Mouse (Mus musculus) lung, embryonic 14.5 days (tissue): ENCODE measurements around the gene 1600012H06Rik. TPM values are rescaled to one million over a fixed set of nuclear protein-coding genes. Genes with fewer than 3 reads are reported as not detected.
A peak's percentile ranks its signal among the peaks of the same experiment; 100 is the strongest.
"Not testable (repeated sequence)": the region's sequence is repeated elsewhere in the genome, so short reads cannot be mapped to it uniquely, and the experiment has no call there.

Experiments
- ATAC-seq: fragments of 200-750 bp; cut with Nextera tagmentation; 2 replicates; pipeline ENCODE4 v1.8.0; 2017; ENCODE audit warnings: mild to moderate bottlenecking, moderate TSS enrichment, moderate library complexity; ENCODE audit not compliant: insufficient read depth
- DNase-seq: peaks from one replicate; pipeline ENCODE4 v3.0.0-alpha.2; 2015
- H3K27ac ChIP-seq: fragments of 300-500 bp; sonication (generic); 2 replicates; pipeline ENCODE4 v1.5.1; 2014; ENCODE audit warnings: low read depth, mild to moderate bottlenecking, moderate library complexity
- H3K27me3 ChIP-seq: fragments of 300-500 bp; sonication (generic); 2 replicates; pipeline ENCODE4 v1.6.1; 2014; ENCODE audit warnings: low read length, control low read depth; ENCODE audit not compliant: insufficient read depth
- H3K36me3 ChIP-seq: fragments of 300-500 bp; sonication (generic); 2 replicates; pipeline ENCODE4 v1.6.1; 2014; ENCODE audit warnings: control low read depth; ENCODE audit not compliant: insufficient read depth
- H3K4me1 ChIP-seq: fragments of 300-500 bp; sonication (generic); 2 replicates; pipeline ENCODE4 v1.6.1; 2014; ENCODE audit warnings: antibody characterized with exemption, control low read depth; ENCODE audit not compliant: insufficient read depth
- H3K4me2 ChIP-seq: fragments of 300-500 bp; sonication (generic); 2 replicates; pipeline ENCODE4 v1.6.1; 2014; ENCODE audit warnings: mild to moderate bottlenecking
- H3K4me3 ChIP-seq: fragments of 300-500 bp; sonication (generic); 2 replicates; pipeline ENCODE4 v1.5.1; 2014; ENCODE audit warnings: low read depth, low read length
- H3K9ac ChIP-seq: fragments of 300-500 bp; sonication (generic); 2 replicates; pipeline ENCODE4 v1.6.1; 2014
- H3K9me3 ChIP-seq: fragments of 300-500 bp; sonication (generic); 2 replicates; pipeline ENCODE4 v1.6.1; 2016; ENCODE audit warnings: low read depth, low read length, control low read depth
- CTCF ChIP-seq: IDR thresholded peaks from 2 replicates; pipeline ENCODE4 v1.5.1; 2016; ENCODE audit warnings: antibody characterized with exemption, low read depth
- WGBS: fragments of 180-500 bp; shearing (Covaris S2); extraction: QIAGEN DNeasy Blood & Tissue Kit; methylation state at CpG from one replicate; pipeline ENCODE4 v1.1.7; 2014; 5-methylcytosine and 5-hydroxymethylcytosine counted together
- polyA plus RNA-seq: library from polyadenylated mRNA; unstranded; fragments of >200 nt; fragmentation: Nextera tagmentation; extraction: Ambion mirVana; gene quantifications from 2 replicates; pipeline ENCODE4 v1.2.1, GENCODE M21; 2014

The 1600012H06Rik gene
- polyA plus RNA-seq, result 31.0 and 32.8 TPM in 2 replicates

DNA sequence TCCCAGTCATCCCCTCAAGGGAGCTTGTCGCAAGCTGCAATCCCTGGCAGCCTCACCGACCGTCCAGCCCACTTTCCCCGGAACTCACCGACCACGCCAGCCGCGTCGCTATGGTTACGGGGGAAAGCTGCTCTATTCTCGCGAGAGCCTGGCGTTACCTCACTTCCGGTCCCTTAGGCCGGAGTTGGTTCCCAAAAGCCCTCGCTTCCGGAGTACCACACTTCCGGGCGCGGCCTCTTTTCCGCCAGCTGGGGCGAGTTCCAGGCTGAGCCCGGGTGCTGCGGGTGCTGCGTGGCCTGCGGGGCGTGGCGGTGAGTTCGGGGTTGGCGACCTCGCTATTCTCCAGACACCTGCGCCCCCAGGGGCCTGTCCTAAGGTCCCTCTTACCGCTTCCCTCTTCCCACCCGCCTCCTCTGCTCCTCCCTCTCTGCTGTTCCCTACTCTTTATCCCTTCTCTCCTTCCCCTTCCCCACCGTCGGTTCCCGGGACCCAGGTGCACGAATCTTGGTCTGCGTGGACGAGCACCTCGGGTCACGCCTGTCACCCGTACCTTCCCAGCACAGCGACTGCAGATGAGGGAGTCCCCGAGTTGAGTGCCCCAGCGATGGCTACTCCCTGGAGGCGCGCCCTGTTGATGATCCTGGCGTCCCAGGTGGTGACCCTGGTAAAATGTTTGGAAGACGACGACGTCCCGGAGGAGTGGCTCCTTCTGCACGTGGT lies at the start of gene 1600012H06Rik, which contains the start of gene Wdr27:
Gene 1600012H06Rik (plus strand): TSS at position 176 of the 720 bp plus-strand sequence.
Gene Wdr27 (minus strand): TSS at position 150 of the 720 bp plus-strand sequence.
- Histone ChIP-seq H3K27me3 (no peaks in the 10 kb centered on the region), H3K27ac (peak within 1 kb of the TSS; percentile 78), H3K9ac (peak within 1 kb of the TSS; percentile 62), H3K4me2 (peak within 1 kb of the TSS; percentile 88), H3K4me1 (no peaks in the 10 kb centered on the region), H3K4me3 (peak within 1 kb of the TSS; percentile 54), H3K36me3 (peaks cover 27% of the 10 kb centered on the region), H3K9me3 (no peaks in the 10 kb centered on the region)
- ATAC-seq (peak; percentile 98), DNase-seq (peak; percentile 100)
- WGBS, result under 1% methylated on average over 54 of the region's 54 CpGs
- TF ChIP-seq CTCF, result no peak

DNA sequence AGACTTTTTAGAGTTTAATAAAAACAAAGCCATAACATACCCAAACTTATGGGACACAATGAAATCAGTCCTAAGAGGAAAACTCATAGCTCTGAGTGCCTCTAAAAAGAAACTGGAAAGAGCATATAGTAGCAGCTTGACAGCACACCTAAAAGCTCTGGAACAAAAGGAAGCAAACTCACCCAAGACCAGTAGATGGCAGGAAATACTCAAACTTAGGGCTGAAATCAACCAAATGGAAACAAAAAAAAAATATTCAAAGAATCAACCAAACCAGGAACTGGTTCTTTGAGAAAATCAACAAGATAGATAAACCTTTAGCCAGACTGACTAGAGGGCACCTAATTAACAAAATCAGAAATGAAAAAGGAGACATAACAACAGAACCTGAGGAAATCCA lies 47.9 kb upstream of the 1600012H06Rik start:
- not testable (repeated sequence) for H3K4me2 ChIP-seq, H3K36me3 ChIP-seq, DNase-seq, H3K4me3 ChIP-seq, H3K27ac ChIP-seq, H3K9ac ChIP-seq, H3K4me1 ChIP-seq, ATAC-seq, H3K9me3 ChIP-seq, H3K27me3 ChIP-seq

DNA sequence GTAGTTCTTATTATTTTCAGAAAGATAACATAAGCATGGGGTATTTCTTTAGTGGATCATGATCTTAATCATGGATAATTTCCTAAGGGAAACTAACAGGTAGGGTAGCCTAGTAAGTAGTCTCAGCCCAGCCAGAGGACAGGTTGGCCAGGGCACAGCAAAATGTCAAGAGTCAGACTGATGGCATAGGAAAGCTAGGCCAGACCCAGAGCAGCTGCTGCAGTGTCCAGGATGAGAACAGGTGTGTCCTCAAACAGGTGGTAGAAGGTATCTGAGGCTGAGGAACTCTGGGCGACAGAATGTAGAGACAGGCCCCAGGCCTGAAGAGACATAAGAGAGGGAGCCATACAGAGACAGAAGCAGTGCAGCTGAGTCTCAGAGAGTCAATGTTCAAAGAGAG lies 44.0 kb upstream of the 1600012H06Rik start:
- no peaks in the 10 kb centered on the region for H3K4me1 ChIP-seq
- H3K36me3 ChIP-seq, result no peaks in the 10 kb centered on the region
- TF ChIP-seq CTCF, result no peak
- no peak for ATAC-seq
- no peaks in the 10 kb centered on the region for H3K9me3 ChIP-seq
- no peak overlapping the region for H3K9ac ChIP-seq
- H3K4me3 ChIP-seq, result no peak overlapping the region
- H3K27me3 ChIP-seq, result no peaks in the 10 kb centered on the region
- H3K27ac ChIP-seq, result no peak overlapping the region
- no peak overlapping the region for H3K4me2 ChIP-seq
- WGBS, result 65% methylated on average over 1 of the region's 1 CpGs
- no peak for DNase-seq

DNA sequence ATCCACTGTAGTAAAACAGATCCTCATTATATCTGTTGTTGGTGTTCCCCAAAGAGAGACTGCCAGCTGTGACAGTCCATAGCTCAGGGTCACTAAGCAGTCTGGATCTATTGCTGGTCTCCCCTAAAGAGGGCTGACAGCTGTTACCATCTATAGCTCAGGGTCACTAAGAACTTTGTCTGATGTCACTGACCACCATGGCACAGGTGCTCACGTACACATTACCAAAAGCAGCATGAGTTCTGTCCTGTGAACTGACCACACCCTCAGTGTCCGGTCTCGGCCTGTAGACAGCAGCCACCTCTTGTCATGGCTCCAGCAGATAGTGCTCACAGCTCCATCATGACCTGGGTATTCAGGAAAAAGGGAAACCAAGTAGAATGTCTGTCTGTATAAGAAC lies 39.8 kb upstream of the 1600012H06Rik start:
- Histone ChIP-seq H3K9me3 (no peaks in the 10 kb centered on the region), H3K9ac (no peak overlapping the region), H3K4me1 (no peaks in the 10 kb centered on the region), H3K27me3 (no peaks in the 10 kb centered on the region), H3K36me3 (no peaks in the 10 kb centered on the region), H3K4me3 (no peak overlapping the region), H3K4me2 (no peak overlapping the region), H3K27ac (no peak overlapping the region)
- no peak for DNase-seq
- no peak for TF ChIP-seq CTCF
- ATAC-seq, result no peak
- 82% methylated on average over 3 of the region's 3 CpGs for WGBS

DNA sequence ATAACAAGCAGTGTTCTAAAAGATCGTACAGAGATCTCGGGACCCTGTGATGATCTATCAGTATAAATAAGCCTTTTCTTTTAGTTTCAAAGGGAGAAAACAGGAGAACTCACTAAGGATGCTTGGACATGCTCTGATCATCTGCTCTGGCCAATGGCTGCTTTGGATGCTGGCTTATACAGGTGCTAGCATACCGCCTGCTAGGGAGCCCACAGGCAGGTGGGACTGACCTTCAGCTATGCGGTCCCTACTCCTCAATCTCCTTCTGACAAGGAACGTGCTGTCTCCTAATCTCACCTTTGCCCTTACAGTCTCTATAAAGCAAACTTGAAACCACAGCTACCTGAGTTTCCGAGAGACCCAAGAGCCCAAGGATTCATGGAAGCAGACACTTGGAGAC lies 38.8 kb upstream of the 1600012H06Rik start:
- TF ChIP-seq CTCF, result no peak
- Histone ChIP-seq H3K27me3 (no peaks in the 10 kb centered on the region), H3K4me2 (no peak overlapping the region), H3K4me1 (no peaks in the 10 kb centered on the region), H3K4me3 (no peak overlapping the region), H3K9me3 (no peaks in the 10 kb centered on the region), H3K9ac (no peak overlapping the region), H3K36me3 (no peaks in the 10 kb centered on the region), H3K27ac (no peak overlapping the region)
- 80% methylated on average over 6 of the region's 6 CpGs for WGBS
- ATAC-seq (no peak), DNase-seq (no peak)

DNA sequence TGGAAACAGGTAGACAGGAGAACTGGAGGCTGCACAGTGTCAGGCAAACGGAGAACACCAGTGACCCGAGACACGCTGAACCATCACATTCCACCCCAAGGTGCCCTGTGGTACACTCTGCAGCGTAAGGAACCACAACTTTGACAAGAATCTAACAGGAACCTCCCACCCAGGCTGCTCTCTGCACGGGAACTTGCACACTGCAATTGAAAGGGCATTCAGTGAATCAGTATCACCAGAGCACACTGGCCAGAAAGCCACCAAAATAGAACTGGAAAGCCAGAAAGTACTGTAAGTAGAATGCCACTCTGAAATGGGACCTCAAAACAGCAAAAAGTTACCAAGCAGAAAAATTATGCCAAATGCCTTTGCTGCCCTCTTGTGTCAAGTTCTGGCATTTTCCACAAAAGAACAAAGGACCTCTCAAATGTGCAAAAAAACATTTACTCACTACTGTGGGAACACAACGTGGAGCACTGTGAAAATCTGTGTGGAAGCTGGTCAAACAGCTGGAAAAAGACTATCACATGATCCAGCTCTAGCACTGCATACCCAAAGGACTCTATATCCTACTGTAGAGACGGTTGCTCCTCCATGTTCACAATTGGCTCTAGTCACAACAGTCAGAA lies 38.2 kb upstream of the 1600012H06Rik start:
- Histone ChIP-seq H3K27ac (no peak overlapping the region), H3K27me3 (no peaks in the 10 kb centered on the region), H3K4me1 (no peaks in the 10 kb centered on the region), H3K4me3 (no peak overlapping the region), H3K9ac (no peak overlapping the region), H3K9me3 (no peaks in the 10 kb centered on the region), H3K4me2 (no peak overlapping the region), H3K36me3 (no peaks in the 10 kb centered on the region)
- TF ChIP-seq CTCF, result peak; percentile 93
- ATAC-seq, result peak; percentile 39
- peak; percentile 94 for DNase-seq
- 51% methylated on average over 7 of the region's 7 CpGs for WGBS

DNA sequence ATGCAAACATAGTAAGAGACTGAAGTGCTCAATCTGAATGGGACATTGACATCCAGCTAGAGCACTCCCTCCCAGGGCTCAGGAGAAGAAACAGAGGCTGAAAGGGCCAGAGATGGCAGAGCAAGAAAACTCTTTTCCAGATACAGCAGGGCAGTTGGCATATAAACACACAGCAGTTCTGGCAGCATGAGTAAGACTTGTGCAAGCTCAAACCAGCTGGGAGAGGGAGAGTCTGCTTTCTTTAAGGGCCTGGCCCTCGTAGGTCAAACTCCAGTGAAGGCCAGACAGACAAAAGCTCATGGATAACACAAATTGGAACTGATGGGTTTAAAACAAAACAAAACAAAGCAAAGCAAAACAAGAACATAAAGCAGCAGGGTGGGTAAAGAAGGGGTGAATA lies 36.4 kb upstream of the 1600012H06Rik start:
- no peaks in the 10 kb centered on the region for H3K27me3 ChIP-seq
- no peak overlapping the region for H3K9ac ChIP-seq
- DNase-seq (no peak), ATAC-seq (no peak)
- no peak overlapping the region for H3K4me2 ChIP-seq
- 33% methylated on average over 1 of the region's 1 CpGs for WGBS
- H3K9me3 ChIP-seq, result no peaks in the 10 kb centered on the region
- no peak overlapping the region for H3K4me3 ChIP-seq
- TF ChIP-seq CTCF, result no peak
- no peaks in the 10 kb centered on the region for H3K4me1 ChIP-seq
- H3K27ac ChIP-seq, result no peak overlapping the region
- no peaks in the 10 kb centered on the region for H3K36me3 ChIP-seq
